Mouse (Mus musculus) liver, adult 2 months (tissue): Measurements from ENCODE around the gene Evx1.

Experiments used
- CTCF ChIP-seq: fragments of 200-500 bp; IDR thresholded peaks from 2 replicates; pipeline ENCODE4 v1.5.1; 2011; ENCODE audit warnings: low read depth, low read length, control low read depth
- POLR2A ChIP-seq: fragments of 200-500 bp; IDR thresholded peaks from 2 replicates; pipeline ENCODE4 v1.6.1; 2011; ENCODE audit warnings: low read length, control low read depth; ENCODE audit not compliant: insufficient read depth; ENCODE audit errors: extremely low read depth

- no peak for TF ChIP-seq CTCF
- no peak for TF ChIP-seq POLR2A
These were observed 1.2 kb downstream of the Evx1 start for GRCm38 (mm10) chr6:52314304-52315100.
